Mouse (Mus musculus) urinary bladder, adult 2 months (tissue): ENCODE measurements around the gene Tomm40. TPM values are rescaled to one million over a fixed set of nuclear protein-coding genes. Genes with fewer than 3 reads are reported as not detected.

ENCODE experiments used
- DNase-seq: peaks from one replicate; pipeline ENCODE4 v3.0.0; 2022; ENCODE audit warnings: low spot score
- polyA plus RNA-seq: library from polyadenylated mRNA; depleted of rRNA; stranded (reverse); fragments of >200 nt; gene quantifications from 2 replicates; pipeline ENCODE4 v1.2.3, GENCODE M21; 2012; rRNA removed

The Tomm40 gene
- polyA plus RNA-seq, result 50.6 and 62.6 TPM in 2 replicates

DNA sequence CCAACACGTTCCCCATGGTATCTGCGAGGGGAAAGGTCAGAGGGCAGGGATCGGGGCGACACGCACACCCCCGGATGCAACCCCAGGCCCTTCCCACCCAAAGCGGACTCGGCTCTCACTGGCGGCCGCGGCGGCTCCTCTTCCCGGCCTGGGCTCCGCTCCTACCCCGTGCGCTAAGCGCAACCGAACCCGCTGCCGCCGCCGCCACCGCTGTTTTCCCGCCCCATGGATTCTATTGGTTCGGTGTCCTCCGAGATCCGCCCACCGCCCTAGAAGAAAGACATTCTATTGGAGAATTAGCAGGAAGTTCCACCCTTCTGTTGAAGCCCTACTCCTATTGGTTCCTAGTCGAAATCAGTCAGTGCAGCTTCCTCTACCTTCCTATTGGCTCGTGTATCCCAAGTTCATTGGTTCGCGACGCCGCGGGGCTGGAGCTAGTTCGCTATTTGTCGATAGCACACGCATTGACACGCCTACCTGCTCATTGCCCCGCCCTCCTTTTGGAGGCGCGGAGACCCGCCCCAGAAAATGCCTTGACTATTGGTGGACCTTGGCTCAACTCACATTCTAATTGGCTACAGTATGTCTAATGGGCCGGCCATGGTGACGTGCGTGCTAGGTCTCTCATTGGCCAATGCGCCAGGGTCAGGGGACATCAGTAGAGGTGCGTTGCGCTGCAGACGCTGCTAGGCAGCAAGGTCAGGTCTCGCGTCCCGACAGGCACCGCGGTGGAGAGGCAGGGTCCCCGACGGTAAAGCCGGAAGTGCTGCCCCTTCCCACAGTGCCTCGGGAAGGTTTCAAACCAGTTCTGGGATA lies at the start of gene Tomm40:
Gene Tomm40, minus strand, starts transcription at position 200 of the 816 bp plus-strand sequence.
- peak; percentile 86 for DNase-seq

GRCm38 (mm10) chr7:19764581-19764980 lies 49.3 kb upstream of the Tomm40 start:
- DNase-seq, result no peak

- DNase-seq, result no peak
These were observed 48.7 kb upstream of the Tomm40 start for GRCm38 (mm10) chr7:19763829-19764477.

DNA sequence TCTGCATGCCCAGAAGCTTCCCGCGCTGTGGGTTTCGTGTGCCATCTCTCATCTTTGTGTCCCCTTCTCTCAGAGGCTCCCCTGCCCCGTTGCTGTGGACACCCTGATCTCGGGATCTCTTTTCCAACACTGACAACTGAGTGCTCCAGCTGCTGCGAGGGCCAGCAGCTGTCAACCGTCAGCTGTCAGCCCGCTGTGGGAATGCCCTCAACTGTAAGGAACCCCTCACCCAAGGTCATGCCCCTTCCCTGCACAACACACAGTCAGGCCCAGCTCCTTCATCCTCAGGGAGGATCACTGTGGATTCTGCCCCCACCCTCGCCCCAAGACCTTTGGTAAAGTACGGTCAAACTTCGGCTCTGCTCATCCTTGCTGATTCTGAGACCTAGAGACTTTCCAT lies 47.0 kb upstream of the Tomm40 start:
- DNase-seq, result no peak

DNA sequence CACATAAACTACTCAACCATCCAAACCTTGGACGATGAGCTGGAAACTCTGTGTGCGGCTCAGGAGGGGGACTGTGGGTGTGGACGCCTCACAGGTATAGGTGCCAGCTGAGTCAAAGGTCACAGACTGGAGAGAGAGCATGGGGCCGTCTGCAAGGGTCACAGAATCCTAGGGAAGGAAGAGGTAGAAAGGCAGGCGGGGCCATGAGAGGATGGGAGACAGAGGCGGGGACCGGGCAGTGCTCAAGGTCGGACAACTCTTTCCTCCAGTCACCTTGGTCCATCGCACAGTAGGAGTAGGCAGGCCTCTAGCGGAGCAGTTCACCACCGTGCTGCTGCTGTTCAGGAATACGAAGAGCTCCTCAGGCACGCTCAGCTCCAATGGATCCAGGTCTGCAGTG lies 44.8 kb upstream of the Tomm40 start:
- no peak for DNase-seq

GRCm38 (mm10) chr7:19758623-19759022 lies 43.4 kb upstream of the Tomm40 start:
- no peak for DNase-seq

- no peak for DNase-seq
These were observed 40.9 kb upstream of the Tomm40 start for GRCm38 (mm10) chr7:19755851-19756786.

GRCm38 (mm10) chr7:19755008-19755407 lies 39.8 kb upstream of the Tomm40 start:
- DNase-seq, result no peak

GRCm38 (mm10) chr7:19754065-19754464 lies 38.8 kb upstream of the Tomm40 start:
- DNase-seq, result no peak

DNA sequence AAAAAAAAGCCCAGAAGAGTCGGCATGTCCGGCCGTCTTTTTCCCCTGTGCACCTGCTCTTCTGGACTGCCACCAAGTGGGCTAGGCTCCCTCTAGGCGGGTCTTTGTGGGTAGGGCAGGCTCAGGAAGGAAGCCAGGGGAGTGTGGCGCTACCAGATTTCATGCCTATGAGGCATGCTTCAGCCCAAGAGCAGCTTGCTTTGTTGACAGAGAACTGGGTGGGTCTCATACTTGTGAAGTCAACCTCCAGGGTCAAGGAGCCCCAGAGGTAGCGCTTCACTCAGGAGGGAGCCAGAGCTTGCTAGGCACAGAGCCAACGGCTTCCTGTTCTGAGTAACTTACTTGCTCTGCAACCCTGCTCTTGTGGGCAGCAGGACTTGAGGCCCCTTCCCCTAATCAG lies 38.3 kb upstream of the Tomm40 start:
- no peak for DNase-seq

- no peak for DNase-seq
These were observed 37.4 kb upstream of the Tomm40 start for GRCm38 (mm10) chr7:19752652-19753051.

- no peak for DNase-seq
These were observed 35.8 kb upstream of the Tomm40 start for GRCm38 (mm10) chr7:19751070-19751383.

DNA sequence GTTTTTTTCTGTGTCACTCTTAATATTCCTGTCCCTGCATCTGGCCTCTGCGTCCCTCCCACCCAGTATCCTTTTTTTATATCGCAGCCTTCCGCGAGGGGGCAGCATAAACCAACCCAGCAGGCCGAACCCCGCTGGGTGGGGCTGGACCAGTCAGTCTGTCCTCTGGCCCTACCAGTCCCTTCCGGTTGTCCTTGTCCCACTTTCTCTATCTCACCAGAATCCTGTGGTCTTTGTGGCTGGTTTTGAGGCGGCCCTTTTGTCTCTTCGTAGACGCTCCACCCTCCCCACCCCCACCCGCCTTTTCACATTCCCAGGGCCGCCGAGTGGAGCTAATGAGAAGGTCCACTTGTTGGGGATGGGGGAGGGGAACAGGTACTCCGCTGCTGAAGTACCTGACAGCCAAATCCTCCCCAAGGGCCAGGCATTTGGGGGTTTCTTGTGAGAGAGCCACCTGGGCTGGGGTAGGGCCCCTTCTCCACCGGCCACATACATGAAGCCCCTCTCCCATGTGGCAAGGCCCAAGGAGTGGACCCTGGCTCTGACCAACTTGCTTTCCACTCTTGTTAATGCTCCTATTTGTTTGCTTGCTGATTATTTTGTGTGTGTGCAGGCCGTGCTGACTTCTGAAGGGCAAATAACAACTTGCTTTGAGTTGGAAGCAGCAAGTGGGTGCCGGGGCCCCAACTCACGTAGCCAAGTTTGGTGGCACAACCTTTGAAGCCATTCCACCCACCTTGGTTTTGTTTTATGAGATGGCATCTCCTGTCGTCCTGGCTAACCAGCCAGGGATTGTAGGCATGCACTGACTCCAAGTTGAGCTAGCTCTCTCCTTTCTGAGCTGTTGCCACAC lies 35.2 kb upstream of the Tomm40 start, which contains the start of gene Nectin2:
Gene Nectin2, minus strand, starts transcription at position 267 of the 853 bp plus-strand sequence.
- peak; percentile 86 for DNase-seq

- DNase-seq, result peak; percentile 97
These were observed 34.4 kb upstream of the Tomm40 start for GRCm38 (mm10) chr7:19749389-19750216.

DNA sequence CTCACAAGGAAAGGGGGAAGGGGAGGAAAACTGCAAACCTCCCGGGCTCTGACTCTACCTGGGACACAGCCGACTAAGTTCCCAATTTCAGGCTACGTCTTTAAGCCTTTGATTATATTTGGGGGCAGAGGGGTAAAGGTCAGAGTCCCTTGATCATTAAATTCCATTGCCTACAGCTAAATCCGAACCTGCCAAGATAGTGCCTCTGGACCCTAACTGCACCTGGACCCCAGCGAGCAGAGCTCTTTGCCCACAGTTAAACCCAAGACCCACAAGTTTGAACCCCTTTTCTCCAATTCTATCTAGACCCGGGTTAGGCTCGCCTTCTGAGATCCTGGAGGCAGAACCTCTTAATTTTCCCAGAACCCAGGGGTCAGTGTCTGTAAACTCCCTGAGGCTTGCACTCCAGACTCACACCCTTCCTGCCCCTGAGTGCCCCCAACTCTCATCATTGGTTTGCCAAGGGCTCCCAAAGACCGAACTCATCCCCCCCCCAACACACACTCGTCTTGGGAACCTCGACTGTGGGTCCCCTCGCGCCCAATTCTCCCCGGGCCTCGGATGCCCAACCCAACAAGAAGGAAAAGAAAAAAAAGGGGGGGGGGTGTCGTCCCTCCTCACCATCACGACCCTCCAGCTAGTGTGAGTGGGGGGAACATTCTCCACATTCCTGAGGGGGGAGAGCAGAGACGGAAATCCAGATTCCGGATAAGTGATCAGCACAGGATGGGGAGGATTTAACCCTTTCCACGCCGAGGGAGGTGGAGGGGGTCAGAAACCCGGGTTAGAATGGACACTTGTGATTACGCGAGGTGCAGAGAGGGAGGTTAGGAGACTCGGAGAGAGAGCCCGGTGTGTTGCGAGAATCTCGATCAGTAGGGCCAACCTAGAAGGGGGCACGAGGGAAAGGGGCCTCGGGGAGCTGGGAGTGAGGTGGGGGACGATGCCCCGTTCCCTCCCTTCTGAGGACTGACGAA lies 33.3 kb upstream of the Tomm40 start:
- DNase-seq, result no peak

- DNase-seq, result no peak
These were observed 32.4 kb upstream of the Tomm40 start for GRCm38 (mm10) chr7:19747420-19748218.

DNA sequence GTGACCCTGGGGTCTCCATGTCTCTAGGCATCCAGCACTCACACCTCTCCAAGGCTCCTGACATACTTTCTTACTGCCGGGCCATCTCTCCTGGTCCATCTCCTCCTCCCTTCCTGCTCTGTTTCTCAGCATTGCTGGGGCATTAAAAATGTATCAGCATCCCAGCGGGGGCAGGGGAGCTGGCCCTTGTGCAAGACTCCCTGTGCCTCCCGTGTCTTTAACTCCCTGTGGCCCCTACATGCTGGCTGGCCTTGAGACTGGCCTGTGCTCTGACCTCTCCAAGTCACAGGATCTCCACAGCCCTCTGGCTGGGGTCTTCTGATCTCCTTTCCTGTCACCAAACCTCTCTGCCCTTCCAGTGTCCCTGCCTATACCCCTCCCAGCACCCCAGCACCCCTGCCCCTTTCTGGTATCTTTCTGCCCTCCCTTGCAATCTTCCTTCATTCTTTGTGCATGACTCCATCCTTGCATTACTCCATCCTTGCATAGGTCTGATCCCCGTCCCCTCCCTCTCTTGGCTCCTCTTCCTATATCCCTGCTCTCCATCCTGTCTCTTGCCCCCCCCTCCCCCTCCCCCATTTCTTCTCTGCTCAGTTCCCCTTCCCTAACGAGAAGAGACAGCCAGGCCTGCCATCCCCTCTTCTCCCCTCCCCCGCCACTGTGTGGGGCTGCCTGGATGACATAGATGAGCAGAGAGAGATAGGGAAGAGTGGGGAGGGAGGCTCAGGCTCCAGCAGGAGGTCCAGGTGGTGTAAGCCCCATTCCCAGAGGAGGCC lies 31.4 kb upstream of the Tomm40 start:
- DNase-seq, result no peak
